Mouse (Mus musculus) ES-CJ7 (cell line): ENCODE results near the gene Fuca2.

Source experiments
- DNase-seq: peaks from one replicate; pipeline ENCODE4 v3.0.0; 2011; ENCODE audit warnings: low read depth, low spot score

The Fuca2 gene

DNA sequence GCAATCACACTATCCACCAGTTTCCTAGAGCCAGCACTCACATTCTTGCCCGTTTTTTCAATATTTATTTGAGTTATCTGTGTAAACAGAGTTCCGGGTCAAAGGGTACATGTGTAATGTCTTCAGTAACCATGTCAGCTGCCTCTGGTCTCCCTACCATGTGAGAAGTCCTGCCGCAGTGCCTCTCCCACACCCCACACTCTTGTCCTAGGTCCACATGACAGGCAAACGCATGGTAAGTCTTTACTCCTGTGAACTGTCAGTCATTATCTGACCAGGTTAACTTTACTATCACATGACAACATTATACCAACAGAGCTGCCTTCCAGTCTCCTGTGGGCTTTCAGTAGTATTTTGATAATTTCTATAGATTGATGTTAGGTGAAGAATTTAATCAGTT lies 28.8 kb downstream of the Fuca2 start:
- DNase-seq, result no peak

- DNase-seq, result no peak
Measured at GRCm38 (mm10) chr10:13534751-13535150, 35.4 kb downstream of the Fuca2 start.

GRCm38 (mm10) chr10:13536706-13537105 lies 37.4 kb downstream of the Fuca2 start:
- DNase-seq, result no peak

DNA sequence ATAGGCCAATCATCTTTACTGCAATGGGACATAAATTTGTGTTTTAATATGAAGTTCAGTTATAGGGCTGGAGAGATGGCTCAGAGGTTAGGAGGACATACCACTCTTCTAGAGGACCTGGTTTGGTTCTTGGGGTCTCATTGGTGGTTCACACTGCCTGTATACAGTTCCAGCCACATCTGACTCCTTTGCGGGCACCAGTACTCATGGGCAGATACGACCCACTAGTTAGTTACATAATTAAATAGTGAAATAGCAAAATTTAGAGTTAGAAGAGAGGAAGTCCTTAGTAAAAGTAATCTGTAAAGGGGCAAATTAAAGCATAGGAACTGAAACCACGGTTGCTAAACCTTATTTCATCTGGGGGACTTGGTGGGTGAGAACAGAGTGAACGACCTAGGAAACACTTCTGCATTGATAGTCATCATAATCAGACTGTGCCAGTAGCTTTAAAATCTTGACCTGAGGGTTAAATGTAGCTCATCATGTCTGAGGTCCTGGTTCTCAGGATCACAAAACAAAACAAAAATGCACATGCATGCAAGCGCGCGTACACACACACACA lies 40.5 kb downstream of the Fuca2 start:
- DNase-seq, result no peak

GRCm38 (mm10) chr10:13541721-13542120 lies 42.4 kb downstream of the Fuca2 start:
- DNase-seq, result no peak

DNA sequence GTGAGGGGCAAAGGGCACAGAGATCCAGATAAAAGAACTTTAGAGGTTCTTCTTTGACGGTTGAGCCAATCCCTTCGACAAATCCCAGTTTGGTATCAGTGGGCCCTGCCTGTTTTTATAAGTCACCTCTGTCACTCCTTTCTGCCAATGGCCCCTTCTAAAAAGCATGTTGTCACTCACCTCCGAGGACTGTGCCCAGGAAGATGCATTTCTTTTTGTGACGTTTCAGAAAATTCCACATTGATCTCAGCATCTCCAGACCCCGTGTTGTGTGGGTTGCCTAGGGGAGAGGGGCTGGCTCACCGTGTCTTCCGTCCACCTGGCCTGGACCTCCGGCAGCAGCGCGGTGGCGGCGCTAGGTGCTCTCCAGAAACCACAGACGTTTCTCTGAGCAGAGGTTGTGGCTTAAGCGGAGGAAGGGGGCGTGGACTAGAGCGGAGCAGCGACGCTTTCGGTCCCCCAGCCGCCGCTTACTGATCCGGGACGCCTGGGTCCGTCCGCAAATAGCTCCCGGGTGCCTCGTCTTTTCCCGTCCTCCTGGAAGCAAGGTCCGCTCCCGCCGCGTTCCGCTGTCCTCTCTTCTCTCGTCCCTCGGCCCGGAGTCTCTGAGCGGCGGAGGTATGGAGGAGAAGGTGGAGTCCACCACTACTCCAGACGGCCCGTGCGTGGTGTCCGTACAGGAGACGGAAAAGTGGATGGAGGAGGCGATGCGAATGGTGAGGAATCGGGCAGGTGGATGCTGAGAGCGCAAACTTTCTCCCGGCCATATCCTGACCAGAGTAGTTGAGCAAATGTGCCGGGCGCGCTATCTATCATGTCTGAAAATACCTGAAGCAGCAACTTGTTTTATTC lies 53.5 kb downstream of the Fuca2 start, which contains the start of the genes Adat2 and Pex3:
Gene Adat2, plus strand, starts transcription at position 249 of the 852 bp plus-strand sequence.
Gene Pex3, minus strand, starts transcription at position 497 of the 852 bp plus-strand sequence.
- DNase-seq, result peak; percentile 94

DNA sequence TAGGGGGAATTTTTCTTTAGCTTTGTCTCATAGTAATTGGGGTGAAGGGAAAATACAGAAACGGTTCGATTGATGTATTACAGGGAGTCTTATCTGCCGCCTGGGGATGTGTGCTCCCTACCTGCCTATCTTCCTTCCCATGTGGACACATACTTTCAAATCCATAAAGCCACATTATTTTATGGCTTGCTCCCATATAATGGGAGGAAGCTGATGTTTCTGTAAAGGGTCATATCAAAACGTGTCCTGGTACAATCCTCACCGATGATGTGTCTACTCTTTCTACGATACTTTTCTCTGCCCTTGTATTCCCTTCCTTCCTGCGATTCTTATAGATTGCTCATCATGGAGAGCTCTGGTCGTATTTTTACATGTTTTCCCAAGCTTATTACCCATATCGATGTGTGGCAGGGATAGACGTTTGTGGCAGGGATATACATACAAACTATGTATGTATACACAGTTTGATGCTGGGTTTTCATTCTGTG lies 54.2 kb downstream of the Fuca2 start:
- no peak for DNase-seq

DNA sequence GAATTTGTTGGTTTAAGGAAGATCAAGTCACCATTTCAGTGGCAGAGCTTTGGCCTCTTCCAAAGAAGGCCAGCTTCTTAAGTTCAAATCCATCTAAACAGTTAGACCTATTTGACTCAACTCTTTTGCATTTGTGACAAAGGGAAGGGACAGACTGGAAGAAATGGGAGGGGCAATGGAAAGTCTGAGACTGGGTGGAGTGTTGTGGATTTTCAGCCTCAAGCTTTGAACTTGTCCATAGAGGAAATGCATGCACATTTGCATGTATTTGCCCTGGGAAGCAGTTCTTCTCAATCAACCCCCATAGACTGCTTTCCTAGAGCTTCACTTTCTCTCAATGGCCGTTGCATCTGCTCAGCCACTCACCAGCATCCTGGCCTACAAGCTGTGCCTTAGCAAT lies 55.0 kb downstream of the Fuca2 start:
- peak; percentile 76 for DNase-seq

GRCm38 (mm10) chr10:13560014-13560674 lies 60.8 kb downstream of the Fuca2 start:
- DNase-seq, result no peak

DNA sequence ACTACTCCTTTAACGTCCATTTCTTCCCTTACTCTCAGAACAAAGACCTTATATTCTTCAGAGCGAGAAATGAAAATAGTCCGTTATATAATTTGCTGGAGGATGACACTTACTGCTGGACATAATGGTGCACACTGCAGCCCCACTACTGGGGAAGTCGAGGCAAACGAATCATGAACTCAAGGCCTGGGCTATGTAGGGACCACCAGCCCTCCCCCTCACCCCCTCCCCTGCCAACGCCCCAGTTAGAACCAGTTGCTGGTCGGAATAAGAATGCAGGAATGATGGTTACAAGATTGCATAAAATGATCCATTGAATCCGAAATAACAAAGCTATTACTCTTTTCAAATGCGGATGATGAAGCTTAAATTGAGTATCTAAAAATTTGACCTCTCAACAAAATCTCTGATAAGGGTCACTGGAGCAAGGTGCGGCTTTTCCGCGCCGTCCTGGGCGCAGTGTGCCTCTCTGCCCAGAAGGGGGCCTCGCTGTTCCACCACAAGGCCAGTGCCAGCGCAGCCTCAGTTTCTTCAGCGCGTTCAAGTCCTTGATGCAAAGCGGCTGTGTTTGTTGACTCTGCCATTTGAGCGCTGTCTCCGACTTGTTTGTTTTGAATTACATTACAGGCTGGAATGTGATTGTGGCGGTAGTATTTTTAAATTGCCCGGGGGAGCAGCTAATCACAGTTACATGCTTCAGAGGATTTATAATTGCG lies 65.2 kb downstream of the Fuca2 start:
- DNase-seq, result peak; percentile 64

- no peak for DNase-seq
Measured at GRCm38 (mm10) chr10:13565080-13565448, 65.7 kb downstream of the Fuca2 start.

- peak; percentile 8 for DNase-seq
Measured at GRCm38 (mm10) chr10:13566393-13566792, 67.1 kb downstream of the Fuca2 start.
